Mouse (Mus musculus) layer of hippocampus, adult 9-11 months (tissue): ENCODE results near the gene Rprd1b.
A peak's percentile ranks its signal among the peaks of the same experiment; 100 is the strongest.

Experiments used
- DNase-seq: peaks from one replicate; pipeline ENCODE4 v3.0.0; 2022

The Rprd1b gene

DNA sequence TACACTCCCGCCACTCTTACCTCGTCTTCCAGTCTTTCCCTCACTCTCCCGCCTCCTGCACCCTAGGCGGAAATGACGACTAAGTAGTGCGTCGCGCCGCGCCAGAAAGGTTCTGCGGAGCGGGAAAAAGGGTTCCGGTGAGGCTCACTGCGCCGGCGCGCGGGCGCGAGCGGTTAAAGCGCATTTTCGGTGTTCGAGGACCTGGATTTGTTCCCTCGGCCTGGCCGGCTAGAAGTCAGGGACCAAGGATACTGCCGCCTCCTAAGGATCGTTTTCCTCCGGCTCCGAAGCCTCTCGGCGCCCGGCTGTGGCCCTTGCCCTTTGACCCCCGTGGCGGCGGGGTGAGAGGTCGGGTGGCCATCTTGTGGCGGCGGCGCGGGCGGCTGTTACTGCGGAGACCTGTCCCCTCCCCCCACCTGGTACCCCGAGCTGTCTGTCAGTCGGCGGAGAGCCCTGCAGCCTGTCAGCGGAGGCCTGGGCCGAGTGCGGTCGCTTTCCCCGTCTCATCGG, at the start of gene Rprd1b, which contains the start of gene Tti1:
TSS of gene Rprd1b (plus strand) at position 144 of the 510 bp plus-strand sequence.
TSS of gene Tti1 (minus strand) at position 80 of the 510 bp plus-strand sequence.
- peak; percentile 92 for DNase-seq

DNA sequence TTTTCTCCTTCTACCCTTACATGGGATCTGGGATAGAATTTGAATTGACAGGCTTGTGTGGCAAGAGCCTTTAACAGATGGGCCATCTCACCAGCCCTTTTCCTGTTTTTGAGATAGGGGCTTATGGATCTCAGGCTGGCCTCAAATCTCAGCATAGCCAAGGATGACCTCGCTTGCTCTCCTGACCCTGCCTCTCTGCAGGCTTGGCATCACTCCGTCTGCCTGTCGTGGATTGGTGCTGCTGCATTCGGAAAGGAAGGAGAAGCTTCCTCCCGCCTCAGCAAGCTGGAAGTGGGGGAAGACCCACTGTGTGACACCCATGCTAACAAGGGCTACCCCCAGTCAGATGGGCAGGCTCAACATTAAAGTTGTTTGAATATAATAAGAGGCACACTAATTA, 49.1 kb upstream of the Rprd1b start:
- no peak for DNase-seq

DNA sequence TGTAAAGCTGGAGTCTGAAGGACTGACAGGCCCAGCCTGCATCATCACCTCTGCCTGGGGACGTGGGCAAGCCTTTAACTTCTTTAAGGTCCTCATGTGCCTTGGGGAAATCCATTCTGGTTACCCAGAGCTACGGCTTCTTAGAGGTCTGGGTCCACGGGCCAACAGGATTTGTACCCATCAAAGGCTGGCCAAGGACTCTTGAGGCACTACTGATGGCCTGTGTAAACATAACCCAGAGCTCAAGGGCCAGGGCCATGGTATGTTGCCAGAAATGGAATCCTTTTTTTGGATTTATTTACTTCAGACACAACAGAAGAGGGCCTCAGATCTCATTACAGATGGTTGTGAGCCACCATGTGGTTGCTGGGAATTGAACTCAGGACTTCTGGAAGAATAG, 45.6 kb upstream of the Rprd1b start:
- no peak for DNase-seq

DNA sequence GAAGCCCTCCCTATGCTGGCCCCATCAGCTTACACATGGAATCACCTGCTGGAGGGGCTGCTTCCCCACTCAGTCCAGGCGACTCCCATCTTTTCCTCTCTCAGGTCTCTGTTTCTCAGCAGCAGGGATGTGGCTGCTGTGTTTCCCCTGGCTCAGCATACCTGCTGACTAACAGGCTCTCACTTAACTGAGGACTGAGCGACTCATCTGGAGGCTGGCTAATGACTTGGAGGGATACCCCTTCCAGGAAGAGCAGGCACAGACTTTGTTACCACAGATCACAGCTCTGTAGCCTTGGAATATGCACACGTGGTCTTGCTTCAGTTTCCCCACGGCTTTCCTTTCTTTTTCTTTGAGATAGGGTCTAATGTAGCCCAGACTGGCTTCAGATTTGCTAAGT, 45.0 kb upstream of the Rprd1b start:
- no peak for DNase-seq

DNA sequence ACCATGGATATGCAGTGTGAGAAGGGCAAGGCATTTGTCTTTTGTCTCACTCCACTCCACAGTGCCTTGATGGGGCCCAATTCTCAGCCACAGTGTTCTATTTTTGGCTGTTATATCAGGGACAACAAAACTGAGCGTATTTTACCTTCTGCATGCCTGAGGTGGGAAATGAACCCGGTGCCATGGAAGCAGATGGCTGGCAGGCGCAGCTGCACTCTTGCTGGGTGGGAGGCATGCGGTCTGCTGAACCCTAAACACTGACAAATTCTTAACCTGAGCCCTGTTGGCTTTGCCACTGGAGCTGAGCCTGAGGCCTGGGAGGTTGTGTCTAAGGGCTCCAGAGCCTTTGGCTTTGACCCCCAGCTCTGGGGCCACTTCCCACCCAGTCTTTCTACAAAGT, 42.7 kb upstream of the Rprd1b start:
- peak; percentile 23 for DNase-seq

DNA sequence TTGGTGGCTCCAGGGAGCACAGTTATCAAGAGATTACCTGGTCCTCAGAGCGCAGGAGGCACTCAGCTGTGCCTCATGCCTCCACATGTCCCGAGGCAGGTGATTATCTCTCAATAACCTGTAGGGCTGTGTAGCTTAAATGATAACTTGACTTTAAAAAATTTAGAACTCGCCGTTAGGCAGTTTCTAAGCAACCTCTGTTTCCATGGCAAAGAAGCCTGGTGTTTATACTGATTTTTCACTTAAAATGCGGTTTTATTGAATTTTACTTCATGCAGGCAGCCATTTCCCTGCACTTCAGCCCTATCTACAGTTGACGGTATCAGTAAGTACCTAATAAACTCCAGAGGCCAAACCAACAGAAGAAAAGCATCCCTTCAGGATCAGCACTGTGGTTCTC, 42.1 kb upstream of the Rprd1b start:
- DNase-seq: no peak

DNA sequence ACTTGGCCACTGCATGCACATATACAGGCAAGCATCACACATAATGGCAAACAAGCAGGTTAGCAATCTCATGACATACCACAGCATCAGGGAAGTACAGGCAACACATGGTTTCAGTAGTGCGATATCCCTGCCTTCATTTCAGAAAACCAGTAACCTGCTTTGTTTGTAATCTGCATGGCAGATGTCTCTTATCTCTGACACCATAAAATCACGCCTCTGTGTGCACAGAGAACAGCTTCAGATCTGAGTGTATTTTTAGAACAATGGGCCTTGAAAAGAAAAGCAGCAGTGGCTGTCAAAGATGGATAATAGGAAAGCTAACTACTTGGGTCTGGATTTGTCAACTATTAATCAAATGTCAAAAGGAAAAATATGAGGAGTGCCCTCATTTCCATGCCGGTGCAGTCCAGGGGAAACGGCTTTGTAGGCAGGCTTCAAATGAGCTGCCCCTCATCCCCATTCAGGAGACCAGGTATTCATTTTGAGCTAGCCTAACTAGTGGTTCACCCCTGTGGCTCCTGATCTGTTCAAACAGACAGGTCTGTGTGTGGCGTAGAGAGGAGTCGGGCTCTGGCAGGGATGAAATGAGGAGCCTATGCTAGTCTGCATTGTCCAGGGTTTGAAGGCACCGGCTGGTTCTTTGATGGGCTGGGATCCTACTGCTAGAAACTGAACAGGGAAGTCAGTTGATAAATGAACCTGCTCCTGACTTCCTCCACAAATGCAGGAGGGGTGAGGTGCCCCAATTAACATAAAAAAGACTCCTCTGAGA, 39.7 kb upstream of the Rprd1b start:
- DNase-seq: no peak

DNA sequence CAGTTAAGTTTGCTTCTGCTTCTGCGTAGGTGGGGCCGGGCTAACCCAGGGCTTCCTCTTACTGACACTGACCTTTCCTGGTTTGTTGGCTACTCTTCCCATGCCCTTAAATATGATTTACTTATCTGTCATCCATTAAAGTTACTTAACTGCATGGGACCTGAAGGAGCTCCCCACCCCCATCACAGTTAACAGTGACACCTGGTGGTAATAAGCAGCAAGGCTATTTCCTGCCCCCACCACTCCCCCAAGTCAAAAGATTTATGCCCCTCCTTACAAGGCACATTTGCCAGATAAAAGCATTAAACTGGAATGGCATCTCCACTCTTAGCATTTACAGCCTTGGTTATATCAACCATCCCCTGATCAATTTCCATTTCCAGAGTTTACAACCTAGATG, 38.4 kb upstream of the Rprd1b start:
- no peak for DNase-seq

DNA sequence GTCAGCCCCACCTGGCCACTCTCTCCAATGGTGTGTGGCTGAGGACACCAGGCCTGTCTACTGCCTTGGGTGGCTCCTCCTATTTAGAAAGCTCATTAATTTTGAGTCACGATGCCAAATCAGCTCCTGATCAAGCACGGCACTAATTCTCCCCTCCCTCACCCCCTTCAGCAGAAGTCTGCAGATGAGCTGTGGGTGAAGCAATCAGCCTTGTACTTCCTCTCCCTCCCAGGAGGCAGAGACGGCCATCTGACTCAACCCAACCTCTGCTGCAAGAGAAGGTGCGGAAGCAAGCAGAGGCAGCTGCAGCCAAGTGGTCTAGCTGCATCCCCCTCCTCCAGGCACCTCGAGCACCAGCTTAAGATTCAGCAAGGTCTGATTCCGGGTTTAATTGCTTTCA, 37.3 kb upstream of the Rprd1b start:
- DNase-seq: no peak

DNA sequence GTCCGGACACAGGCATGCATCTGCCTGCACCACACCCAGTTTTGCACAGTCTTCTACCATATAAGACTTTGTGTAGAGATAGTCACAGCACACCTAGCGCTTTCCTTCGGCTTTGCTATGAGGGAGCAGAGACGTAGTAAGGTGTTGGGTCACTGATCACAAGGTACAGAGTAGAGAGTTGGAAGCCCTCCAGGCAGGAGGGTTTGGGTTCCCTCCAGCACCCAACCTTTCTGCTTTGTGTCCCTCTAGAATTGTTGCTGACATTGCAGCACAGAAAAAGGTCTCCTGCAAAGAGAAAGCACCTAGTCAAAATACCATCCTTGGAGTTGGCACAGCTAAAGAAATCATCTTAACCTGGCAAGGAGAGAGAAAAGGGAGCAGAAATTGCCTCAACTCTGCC, 35.8 kb upstream of the Rprd1b start:
- DNase-seq: no peak

DNA sequence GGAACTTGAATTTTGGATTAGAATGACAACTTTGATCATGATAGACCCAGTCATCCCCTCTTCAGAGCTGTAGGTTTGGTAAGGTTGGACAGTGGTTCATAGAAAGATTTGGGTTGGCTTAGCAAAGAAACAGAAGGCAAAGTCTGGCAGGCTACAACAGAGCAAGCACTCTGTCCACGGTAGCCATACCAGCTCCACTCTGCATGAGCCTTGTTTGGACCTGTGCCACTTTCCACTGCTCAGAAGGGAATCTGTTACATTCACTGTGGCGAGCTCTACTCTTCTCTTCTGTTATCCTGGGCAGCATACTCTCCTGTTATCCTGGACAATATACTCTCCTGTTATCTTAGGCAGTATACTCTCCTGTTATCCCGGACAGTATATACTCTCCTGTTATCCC, 29.5 kb upstream of the Rprd1b start:
- no peak for DNase-seq

DNA sequence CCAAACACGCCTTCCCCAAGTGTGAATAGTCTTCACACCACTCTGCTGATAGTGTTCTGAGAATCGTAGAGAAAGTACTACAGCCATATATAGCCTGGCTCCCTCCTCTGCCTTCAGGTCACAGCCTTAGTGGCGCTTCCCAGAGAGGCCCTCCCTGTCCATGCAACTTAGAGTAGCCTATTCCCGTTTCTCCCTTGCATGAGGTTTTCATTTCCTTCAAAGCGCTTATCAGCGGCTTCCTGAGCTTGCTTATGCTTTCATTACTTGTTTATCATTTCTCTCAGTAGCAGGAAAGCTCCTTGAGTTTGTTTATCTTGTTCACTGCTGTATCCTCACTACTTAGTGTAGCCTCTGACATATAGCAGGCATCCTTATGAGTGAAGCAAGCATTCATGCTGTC, 23.7 kb upstream of the Rprd1b start:
- no peak for DNase-seq

DNA sequence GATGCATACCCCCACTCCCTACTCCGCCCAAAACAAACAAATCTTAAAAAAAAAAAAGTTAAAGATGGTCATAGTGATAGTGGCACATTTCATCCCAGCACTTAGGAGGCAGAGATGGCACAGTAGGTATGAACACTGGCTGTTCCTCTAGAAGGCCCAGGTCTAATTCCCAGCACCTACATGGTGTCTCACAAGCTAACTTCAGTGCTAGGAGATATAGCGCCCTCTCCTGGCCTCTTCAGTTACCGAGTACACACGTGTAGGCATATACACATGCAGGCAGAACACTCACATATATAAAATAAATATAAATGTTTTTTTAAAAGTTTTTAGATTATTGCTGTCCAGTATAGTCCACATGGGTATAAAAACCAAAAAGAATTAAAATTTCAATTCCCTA, 22.7 kb upstream of the Rprd1b start:
- no peak for DNase-seq

DNA sequence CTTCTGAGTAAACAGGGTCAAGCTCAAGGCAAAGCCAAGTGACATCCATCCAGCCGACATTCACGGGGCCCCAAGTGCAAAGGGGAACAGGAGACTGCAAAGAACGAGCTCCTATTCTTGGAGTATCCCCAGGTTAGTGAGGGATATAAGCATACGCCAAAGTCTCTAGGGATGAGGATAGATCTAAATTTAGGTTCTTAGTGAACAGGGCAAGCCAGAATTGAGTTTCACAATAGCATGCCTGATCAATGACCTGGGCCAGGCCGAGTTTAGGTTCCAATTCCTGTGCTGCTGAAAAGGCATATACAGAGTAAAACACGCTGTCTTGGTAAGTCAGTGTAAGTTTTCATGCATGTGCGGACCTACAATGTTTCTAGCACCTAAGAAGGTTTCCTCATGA, 18.9 kb upstream of the Rprd1b start:
- DNase-seq: no peak

DNA sequence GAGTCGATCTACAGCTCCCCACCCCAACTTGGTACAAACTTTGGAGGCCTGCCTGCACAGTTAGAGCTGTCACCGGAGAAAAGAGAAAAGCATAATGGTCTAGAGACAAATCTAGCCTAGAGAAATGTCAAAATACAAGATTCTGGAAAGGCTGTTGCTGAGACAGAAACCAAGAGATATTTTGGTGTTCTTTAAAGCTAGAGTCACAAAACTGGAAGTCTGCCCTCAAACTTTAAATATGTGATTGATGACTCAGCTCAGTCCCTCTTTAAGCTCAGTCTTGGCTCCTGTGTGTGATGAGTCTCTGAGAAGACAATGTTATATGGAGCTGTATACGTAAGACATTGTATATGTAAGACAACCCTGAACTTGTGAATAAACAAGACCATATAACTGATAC, 15.7 kb upstream of the Rprd1b start:
- DNase-seq: no peak

DNA sequence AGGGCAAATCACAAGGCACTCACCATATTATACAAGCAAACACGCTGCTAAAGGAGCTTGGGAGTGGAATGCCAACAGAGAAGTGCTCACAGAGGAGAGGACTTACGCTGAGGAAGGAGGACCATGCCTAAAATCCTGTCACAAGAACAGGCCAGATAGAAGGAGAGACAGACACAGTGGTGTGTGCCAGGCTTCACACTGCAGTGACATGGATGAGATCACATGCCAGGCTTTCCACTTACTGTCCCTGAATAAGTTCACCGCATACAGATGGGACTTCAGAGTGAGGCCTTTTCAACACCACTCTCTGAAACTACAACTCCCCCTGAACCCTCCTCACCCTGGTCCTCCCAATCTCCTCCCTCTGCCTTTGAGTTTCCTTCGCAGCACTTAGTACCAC, 11.0 kb upstream of the Rprd1b start:
- no peak for DNase-seq

DNA sequence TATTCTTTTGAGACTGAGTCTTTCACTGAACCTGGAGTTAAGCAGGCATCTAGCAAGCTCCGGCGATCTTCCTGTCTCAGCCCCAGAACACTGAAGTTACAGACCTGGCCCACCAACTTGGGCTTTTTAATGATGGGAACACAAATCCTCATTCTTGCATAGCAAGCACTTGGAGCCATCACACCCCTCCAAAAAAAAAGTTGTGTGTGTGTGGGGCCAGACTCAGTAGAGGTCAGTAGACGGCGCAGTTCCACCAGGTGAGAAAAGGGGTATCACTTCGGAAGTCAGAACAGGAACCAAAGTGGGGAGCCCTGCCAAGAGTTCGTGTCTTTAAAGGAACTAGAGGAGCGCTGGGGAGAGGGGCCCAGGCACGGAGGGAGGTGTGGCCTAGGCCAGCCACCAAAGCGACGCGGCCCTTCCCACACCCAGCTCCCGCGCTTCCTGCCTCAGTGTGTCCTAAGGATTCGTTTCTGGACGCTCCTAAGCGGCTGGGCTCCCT, 393 bp upstream of the Rprd1b start:
- DNase-seq: no peak

DNA sequence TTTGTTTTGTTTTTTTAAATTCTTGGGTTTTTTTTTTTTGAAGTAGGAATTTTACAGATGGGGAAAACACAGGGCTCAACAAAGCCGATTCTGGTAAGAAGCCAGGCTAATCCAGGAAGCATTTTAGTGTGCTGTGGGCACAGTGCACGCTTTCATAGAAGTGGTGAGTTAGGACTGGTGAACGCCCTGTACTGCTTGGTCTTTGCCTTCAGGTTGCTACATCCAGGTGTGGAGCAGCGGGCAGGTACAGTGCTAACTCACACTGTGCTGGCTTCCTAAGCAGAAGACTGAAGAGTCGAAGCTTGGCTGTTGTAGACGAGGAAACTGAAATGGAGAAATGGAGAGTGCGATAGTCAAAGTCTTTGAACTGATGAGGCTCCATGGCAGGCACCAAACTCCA, 1.7 kb downstream of the Rprd1b start:
- DNase-seq: no peak

DNA sequence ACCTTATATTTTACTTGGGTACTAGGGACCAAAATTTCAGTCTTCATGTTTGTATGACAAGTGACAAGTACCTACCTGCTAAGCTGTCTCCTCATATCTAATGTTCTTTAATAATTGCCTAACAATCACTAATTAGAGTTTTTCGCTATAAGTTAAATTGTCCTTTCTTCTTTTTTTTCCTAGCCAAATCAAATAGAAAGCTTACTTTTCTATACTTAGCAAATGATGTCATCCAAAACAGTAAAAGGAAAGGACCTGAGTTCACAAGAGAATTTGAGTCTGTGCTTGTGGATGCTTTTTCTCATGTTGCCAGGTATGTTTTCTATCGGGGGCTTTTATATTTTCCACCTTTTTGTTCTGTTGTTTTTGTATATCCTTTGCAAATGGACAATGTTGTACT, 7.5 kb downstream of the Rprd1b start:
- no peak for DNase-seq

DNA sequence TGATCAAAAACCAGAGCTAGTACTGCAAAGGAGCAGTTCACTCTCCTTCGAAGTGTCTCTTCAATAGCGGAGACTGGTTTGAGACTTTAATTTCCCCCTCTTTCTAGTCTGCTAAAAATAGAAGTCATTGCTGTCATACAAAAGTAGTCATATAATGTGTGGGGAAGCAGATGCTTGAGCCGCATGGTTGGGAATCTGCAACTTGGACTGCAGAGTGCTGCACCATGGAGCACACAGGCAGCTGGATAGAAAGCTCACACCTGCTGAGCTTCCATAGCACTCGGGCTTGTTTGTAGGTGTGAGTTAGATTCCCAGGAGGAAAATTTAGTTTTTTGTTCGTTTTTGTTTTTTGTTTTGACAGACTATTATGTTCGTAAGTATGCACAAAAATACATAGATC, 8.1 kb downstream of the Rprd1b start:
- no peak for DNase-seq

DNA sequence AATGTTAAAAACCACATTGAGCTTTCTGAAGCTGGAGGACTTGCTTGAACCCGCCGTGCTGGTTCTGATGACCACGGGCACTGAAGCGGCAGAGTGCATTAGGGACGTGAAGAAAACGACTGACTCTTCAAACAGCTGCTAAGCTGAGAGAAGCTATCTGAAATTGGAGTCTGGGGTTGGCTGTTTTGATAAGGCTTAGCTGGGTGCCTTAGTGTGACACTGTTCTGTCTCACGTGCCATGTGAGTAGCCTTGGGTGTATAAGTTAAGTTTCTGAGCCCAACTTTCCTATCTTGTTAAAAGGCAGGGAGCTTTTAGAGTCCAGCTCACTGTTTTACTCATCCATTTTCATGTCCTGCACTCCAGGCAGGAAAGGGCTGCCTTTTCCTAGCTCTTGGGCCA, 8.7 kb downstream of the Rprd1b start:
- DNase-seq: no peak

DNA sequence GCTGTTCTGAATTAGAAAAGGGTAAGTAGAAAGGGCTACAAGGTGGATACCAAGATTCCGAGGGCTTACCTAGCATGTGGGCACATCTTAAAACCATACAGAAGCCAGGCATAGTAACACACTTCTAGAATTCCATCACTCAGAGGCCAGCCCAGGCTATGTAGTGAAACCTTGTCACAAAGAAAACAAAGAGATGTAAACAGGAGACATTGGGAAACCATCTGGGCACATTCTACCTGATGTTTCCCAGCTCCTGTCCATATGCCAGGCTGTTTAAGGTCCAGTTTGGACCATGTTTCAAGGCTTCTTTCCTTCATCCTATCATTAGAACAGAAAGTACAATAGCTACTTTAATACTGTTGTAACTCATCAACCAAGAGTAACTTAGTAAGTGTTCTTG, 9.3 kb downstream of the Rprd1b start:
- DNase-seq: no peak

DNA sequence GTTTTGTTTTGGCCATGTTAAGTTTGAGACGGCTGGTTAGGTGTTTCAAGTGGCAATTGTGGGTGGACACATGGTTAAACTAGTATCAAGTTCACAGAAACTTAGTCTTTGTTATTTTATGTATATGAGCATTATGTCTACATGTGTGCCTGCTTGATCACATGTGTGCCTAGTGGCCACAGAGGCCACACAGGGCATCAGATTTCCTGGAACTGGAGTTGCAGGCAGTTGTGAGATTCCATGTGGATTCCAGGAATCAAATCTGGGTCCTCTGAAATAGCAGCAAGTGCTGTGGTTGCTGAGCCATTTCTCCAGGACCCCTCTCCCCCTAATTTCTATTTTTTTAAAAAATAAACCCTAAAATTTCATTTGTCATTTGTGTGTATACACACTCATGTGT, 11.4 kb downstream of the Rprd1b start:
- no peak for DNase-seq

DNA sequence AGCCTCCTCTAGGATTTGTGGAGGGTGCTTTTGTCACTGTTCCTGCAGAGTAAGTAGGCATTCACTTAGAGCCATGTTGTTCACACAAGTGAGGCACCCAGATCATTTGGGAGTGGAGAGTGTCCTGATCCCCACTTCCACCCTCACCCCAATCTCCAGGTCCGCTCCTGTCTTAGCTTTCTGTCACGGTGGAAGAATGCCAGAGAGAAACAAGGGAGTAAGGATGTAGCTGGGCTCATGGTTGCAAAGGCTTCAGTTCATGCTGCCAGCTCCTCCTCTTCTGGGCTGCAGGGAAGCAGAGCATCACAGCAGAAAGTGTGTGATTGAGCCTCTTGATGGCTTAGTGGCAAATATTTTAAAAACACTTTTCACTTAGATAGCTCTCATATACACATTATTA, 12.1 kb downstream of the Rprd1b start:
- no peak for DNase-seq

DNA sequence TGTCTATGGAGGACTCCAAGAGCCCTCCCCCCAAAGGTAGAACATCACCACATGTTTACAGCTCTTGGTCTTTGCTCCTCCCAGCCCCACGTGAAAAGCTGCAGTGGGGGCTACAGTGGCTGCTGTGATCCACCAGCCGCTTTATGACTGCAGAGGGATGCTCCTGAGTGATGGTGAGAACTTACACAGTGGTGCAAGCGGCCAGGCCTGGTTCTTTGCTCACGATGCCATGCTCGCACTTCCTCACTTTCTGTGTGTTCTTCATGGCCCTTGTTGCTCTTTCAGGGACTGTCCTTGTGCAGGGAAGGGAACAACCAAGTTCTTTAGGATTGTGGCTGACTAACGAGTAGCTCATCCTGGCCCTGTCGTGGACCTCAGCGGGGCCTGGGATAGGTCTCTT, 15.2 kb downstream of the Rprd1b start:
- no peak for DNase-seq
